ENCODE assay signal across 16 mouse cellular contexts in the genomic region with DNA sequence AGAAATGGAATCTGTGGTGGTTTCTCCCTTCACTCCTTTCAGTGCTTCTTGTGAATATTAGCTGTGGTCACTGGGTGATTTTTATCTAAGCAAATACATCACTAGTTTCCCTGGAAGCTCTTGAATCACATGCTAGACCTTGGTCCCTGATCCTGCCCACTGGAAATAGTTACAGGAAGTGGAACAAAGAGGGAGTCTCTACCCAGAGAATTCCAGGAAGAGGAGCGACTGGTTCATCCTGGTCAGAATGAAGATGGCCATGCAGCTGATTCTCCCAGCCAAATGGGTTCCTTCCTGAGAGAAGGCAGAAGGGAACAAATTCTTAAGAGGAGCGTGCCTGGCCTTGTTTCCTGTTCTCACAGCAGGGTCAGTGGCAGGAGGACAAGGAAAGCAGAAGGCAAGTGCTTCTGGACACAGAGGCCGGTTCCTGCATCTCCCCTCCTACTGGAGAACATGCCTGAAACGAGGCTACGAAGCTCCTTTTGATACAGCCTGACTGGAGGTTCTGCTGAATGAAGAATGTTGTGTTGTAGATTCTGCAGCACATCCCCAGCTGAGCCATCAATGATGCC.
A peak's percentile ranks its signal among the peaks of the same experiment; 100 is the strongest.
DNase-seq lines count a peak whose midpoint lies in the region; ATAC-seq and TF ChIP-seq lines count a peak whose summit lies in the region.
"Had no signal": no experiment of that assay in that cellular context is flagged by ENCODE, and none has a peak within 500 bp of the region (broad histone marks: within the 10 kb centered on the region; RNA-seq: fewer than 3 reads in every experiment).

No protein-coding gene starts in this region.

- WGBS in heart, postnatal 0 days, result 56% methylated on average over 5 of the region's 5 CpGs
- WGBS in midbrain, embryonic 11.5 days, result 79% methylated on average over 5 of the region's 5 CpGs
- WGBS in midbrain, embryonic 15.5 days, result 75% methylated on average over 5 of the region's 5 CpGs

- TF ChIP-seq CTCF in heart, postnatal 0 days (IDR thresholded peaks at IDR 0.05; ENCODE audit: low read depth), result no peak

- TF ChIP-seq EP300 in heart, postnatal 0 days (IDR thresholded peaks at IDR 0.05; ENCODE audit: low read depth), result no peak

- H3K36me3 ChIP-seq in heart, postnatal 0 days (replicated peaks; ENCODE audit: control insufficient read depth, insufficient read depth, low read length), result no peaks in the 10 kb centered on the region
- H3K36me3 ChIP-seq in midbrain, embryonic 11.5 days (ENCODE audit: control insufficient read depth, insufficient read depth, low read length), result no peaks in the 10 kb centered on the region
- H3K36me3 ChIP-seq in midbrain, embryonic 15.5 days (replicated peaks), result no peaks in the 10 kb centered on the region
- H3K36me3 ChIP-seq: heart, embryonic 10.5 days; limb, embryonic 13.5 days had no signal

- DNase-seq in cerebellum, adult 11-12 months, result peak; percentile 30
- no peak for DNase-seq in cerebellum, postnatal 4 days (ENCODE audit: low spot score in 2 of 2)
- peak; percentile 21 for DNase-seq in heart, postnatal 0 days (ENCODE audit: low spot score)
- no peak for DNase-seq in heart, adult 8-10 months (ENCODE audit: low spot score)
- DNase-seq in midbrain, embryonic 11.5 days (ENCODE audit: low spot score, missing footprints), result peak; percentile 10
- no peak for DNase-seq in yolk sac, embryonic 10.5 days (ENCODE audit: low spot score)
- no peak for DNase-seq in urinary bladder, adult 2 months (ENCODE audit: low spot score)
- DNase-seq: adrenal gland, postnatal 36 days; midbrain, embryonic 14.5 days; right cerebral cortex, postnatal 25 days had no signal

- H3K9me3 ChIP-seq in heart, postnatal 0 days (replicated peaks; ENCODE audit: control insufficient read depth, low read length), result no peaks in the 10 kb centered on the region
- H3K9me3 ChIP-seq in midbrain, embryonic 11.5 days (ENCODE audit: control insufficient read depth, low read length), result no peaks in the 10 kb centered on the region
- no peaks in the 10 kb centered on the region for H3K9me3 ChIP-seq in midbrain, embryonic 15.5 days
- H3K9me3 ChIP-seq: heart, embryonic 10.5 days; limb, embryonic 13.5 days had no signal

- no peak overlapping the region for H3K4me2 ChIP-seq in heart, postnatal 0 days (ENCODE audit: low read depth, low read length)
- no peak overlapping the region for H3K4me2 ChIP-seq in midbrain, embryonic 11.5 days
- H3K4me2 ChIP-seq in midbrain, embryonic 15.5 days, result no peak overlapping the region
- H3K4me2 ChIP-seq: limb, embryonic 13.5 days had no signal

- H3K9ac ChIP-seq in heart, postnatal 0 days (replicated peaks; ENCODE audit: low read depth, low read length), result no peak overlapping the region
- no peak overlapping the region for H3K9ac ChIP-seq in midbrain, embryonic 11.5 days (ENCODE audit: low read length)
- H3K9ac ChIP-seq in midbrain, embryonic 15.5 days, result no peak overlapping the region
- H3K9ac ChIP-seq: limb, embryonic 13.5 days had no signal

- H3K27ac ChIP-seq in heart, postnatal 0 days (ENCODE audit: low read depth), result peak overlapping the region; percentile 65
- no peak overlapping the region for H3K27ac ChIP-seq in midbrain, embryonic 11.5 days (ENCODE audit: low read depth, low read length)
- no peak overlapping the region for H3K27ac ChIP-seq in midbrain, embryonic 15.5 days
- H3K27ac ChIP-seq: heart, embryonic 10.5 days; limb, embryonic 13.5 days had no signal

- peak; percentile 66 for ATAC-seq in heart, postnatal 0 days (ENCODE audit: insufficient read depth, low read depth)
- ATAC-seq in midbrain, embryonic 11.5 days (ENCODE audit: low FRiP score), result no peak
- ATAC-seq in midbrain, embryonic 15.5 days (replicated peaks), result no peak
- ATAC-seq: activated CD4-positive, CD25-positive, alpha-beta regulatory T cell, adult 4 months; forebrain, embryonic 14.5 days; hindbrain, embryonic 16.5 days had no signal

- no peaks in the 10 kb centered on the region for H3K4me1 ChIP-seq in heart, postnatal 0 days (ENCODE audit: control insufficient read depth, insufficient read depth)
- peaks cover 2% of the 10 kb centered on the region for H3K4me1 ChIP-seq in midbrain, embryonic 11.5 days (ENCODE audit: control insufficient read depth, insufficient read depth, low read length)
- H3K4me1 ChIP-seq in midbrain, embryonic 15.5 days, result peaks cover 9% of the 10 kb centered on the region

- H3K4me3 ChIP-seq in heart, postnatal 0 days (ENCODE audit: low read depth, low read length), result no peak overlapping the region
- no peak overlapping the region for H3K4me3 ChIP-seq in midbrain, embryonic 11.5 days (ENCODE audit: low read depth, low read length)
- H3K4me3 ChIP-seq in midbrain, embryonic 15.5 days, result no peak overlapping the region
- H3K4me3 ChIP-seq: heart, embryonic 10.5 days; limb, embryonic 13.5 days had no signal

- H3K27me3 ChIP-seq in heart, postnatal 0 days (ENCODE audit: control insufficient read depth, insufficient read depth, low read length), result no peaks in the 10 kb centered on the region
- H3K27me3 ChIP-seq in midbrain, embryonic 11.5 days (ENCODE audit: control insufficient read depth, insufficient read depth, low read length), result no peaks in the 10 kb centered on the region
- H3K27me3 ChIP-seq in midbrain, embryonic 15.5 days (replicated peaks), result no peaks in the 10 kb centered on the region
- H3K27me3 ChIP-seq: limb, embryonic 13.5 days had no signal

Comparison
In these comparisons a context has a peak if more than half of its experiments do, and no peak if none do; other contexts are left out.
1. DNase-seq: peak in cerebellum, adult 11-12 months (single experiment), heart, postnatal 0 days (single experiment) and midbrain, embryonic 11.5 days (single experiment); none in cerebellum, postnatal 4 days (0 of 2), heart, adult 8-10 months (single experiment), yolk sac, embryonic 10.5 days (single experiment) and urinary bladder, adult 2 months (single experiment).